Mouse (Mus musculus) liver, embryonic 15.5 days (tissue): ENCODE results near the gene Runx2. TPM values are rescaled to one million over a fixed set of nuclear protein-coding genes. Genes with fewer than 3 reads are reported as not detected.

Experiments used
- ATAC-seq: fragments of 200-750 bp; cut with Nextera tagmentation; 2 replicates; pipeline ENCODE4 v1.8.0; 2017; ENCODE audit warnings: moderate number of reproducible peaks, mild to moderate bottlenecking, moderate library complexity; ENCODE audit not compliant: insufficient read depth
- H3K27ac ChIP-seq: fragments of 300-500 bp; sonication (generic); replicated peaks from 2 replicates; pipeline ENCODE4 v1.5.1; 2015; ENCODE audit warnings: mild to moderate bottlenecking, inconsistent platforms
- H3K27me3 ChIP-seq: fragments of 300-500 bp; sonication (generic); 2 replicates; pipeline ENCODE4 v1.6.1; 2015; ENCODE audit warnings: mild to moderate bottlenecking, inconsistent platforms
- H3K36me3 ChIP-seq: fragments of 300-500 bp; sonication (generic); replicated peaks from 2 replicates; pipeline ENCODE4 v1.6.1; 2015; ENCODE audit warnings: moderate library complexity, mild to moderate bottlenecking, inconsistent platforms
- H3K4me1 ChIP-seq: fragments of 300-500 bp; sonication (generic); replicated peaks from 2 replicates; pipeline ENCODE4 v1.6.1; 2015; ENCODE audit warnings: inconsistent platforms
- H3K4me2 ChIP-seq: fragments of 300-500 bp; sonication (generic); 2 replicates; pipeline ENCODE4 v1.6.1; 2015; ENCODE audit warnings: moderate library complexity, mild to moderate bottlenecking, inconsistent platforms
- H3K4me3 ChIP-seq: fragments of 300-500 bp; sonication (generic); replicated peaks from 2 replicates; pipeline ENCODE4 v1.5.1; 2015; ENCODE audit warnings: mild to moderate bottlenecking, inconsistent platforms
- H3K9ac ChIP-seq: fragments of 300-500 bp; sonication (generic); 2 replicates; pipeline ENCODE4 v1.6.1; 2015; ENCODE audit warnings: moderate library complexity, mild to moderate bottlenecking, inconsistent platforms
- H3K9me3 ChIP-seq: fragments of 300-500 bp; sonication (generic); replicated peaks from 2 replicates; pipeline ENCODE4 v1.6.1; 2016; ENCODE audit warnings: inconsistent platforms
- WGBS: fragments of 180-500 bp; shearing (Covaris S2); methylation state at CpG from one replicate; pipeline ENCODE4 v1.1.7; 2015; ENCODE audit warnings: mixed read lengths; ENCODE audit not compliant: insufficient replicate concordance; 5-methylcytosine and 5-hydroxymethylcytosine counted together
- polyA plus RNA-seq: library from polyadenylated mRNA; unstranded; fragments of >200 nt; fragmentation: Nextera tagmentation; extraction: Ambion mirVana; gene quantifications from 2 replicates; pipeline ENCODE4 v1.2.1, GENCODE M21; 2015

Runx2 gene
- polyA plus RNA-seq, 1 experiment from 2014 or later = 0.56 TPM

DNA sequence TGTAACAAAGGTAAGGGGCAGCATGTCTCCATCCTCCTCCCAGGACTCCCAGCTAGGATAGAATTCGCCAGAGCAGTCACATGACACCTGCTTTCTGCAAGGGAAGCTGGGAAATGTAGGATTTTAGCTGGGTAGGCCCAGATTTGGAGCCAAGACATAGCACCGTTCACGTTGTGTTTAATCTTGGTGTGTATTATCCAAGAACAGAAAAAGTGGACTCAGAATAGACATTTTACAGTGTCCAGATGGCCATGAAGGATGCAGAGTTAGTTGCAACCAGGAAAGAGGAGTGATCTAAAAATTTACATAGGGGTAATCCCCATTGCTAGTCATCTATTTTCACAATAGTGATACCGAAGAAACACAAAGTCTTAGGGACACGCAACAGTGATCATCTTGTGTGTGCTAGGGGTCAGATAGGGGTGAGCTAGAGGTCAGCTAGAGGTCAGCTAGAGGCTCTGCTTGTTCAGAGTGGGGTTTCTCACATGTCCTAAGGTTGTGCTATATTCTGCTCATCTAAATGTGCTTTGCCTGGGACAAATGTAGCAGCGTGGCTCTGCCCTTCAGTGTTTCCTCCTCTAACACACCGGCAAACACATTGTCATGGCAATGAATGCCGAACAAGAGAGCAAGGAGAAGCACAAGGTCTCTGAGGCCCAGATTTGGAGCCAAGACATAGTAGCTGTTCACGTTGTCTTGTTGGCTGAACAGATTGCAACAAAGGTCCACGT, 326.9 kb downstream of the Runx2 start:
- H3K9me3 ChIP-seq = no peaks in the 10 kb centered on the region
- no peaks in the 10 kb centered on the region for H3K27me3 ChIP-seq
- WGBS = 72% methylated on average over 10 of the region's 10 CpGs
- H3K9ac ChIP-seq = no peak overlapping the region
- H3K36me3 ChIP-seq = no peaks in the 10 kb centered on the region
- no peak overlapping the region for H3K4me3 ChIP-seq
- H3K27ac ChIP-seq = no peak overlapping the region
- ATAC-seq = no peak
- H3K4me1 ChIP-seq = no peaks in the 10 kb centered on the region
- no peak overlapping the region for H3K4me2 ChIP-seq

DNA sequence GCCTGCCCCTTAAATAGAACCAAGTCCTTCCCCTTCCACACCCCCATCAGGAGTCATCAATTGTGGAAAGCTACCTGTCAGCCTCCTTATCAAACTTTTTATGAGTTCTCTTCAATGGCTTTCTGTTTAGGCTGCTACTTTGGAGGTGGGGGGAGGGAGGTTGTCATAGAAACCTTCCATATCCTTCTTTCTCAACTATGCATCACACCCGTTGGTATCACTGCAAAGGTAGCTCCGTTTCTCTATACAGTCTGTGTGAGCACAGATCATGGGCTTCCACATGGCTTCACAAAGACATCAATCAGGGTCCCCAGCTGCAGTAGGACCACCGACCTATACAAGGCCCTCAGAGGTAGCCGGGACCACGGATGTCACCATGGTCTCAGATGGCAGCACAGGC, 329.3 kb downstream of the Runx2 start:
- Histone ChIP-seq H3K27ac (no peak overlapping the region), H3K4me2 (no peak overlapping the region), H3K4me3 (no peak overlapping the region), H3K27me3 (no peaks in the 10 kb centered on the region), H3K36me3 (no peaks in the 10 kb centered on the region), H3K9ac (no peak overlapping the region), H3K9me3 (no peaks in the 10 kb centered on the region), H3K4me1 (no peaks in the 10 kb centered on the region)
- ATAC-seq = no peak
- WGBS = 59% methylated on average over 5 of the region's 5 CpGs

DNA sequence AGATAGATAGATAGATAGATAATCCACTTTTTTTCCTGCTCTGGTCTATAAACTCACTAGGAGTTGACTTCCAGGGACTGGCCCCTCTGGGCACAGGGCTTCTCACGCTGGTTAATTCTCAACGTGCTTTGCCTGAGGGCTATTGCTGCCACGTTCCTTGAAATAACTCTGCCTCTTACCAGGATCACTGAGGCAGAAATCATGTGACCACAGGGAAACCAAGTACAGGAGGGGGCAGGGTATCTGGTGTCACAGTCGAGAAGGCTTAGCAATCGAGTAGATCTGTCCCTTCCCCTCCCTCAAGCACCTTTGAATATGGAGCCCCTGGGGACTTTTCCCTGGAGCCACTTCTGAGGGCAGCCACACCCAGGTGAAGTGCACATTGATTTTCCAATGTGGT, 334.7 kb downstream of the Runx2 start:
- H3K27ac ChIP-seq = no peak overlapping the region
- WGBS = 47% methylated on average over 5 of the region's 5 CpGs
- no peak overlapping the region for H3K4me2 ChIP-seq
- no peaks in the 10 kb centered on the region for H3K36me3 ChIP-seq
- H3K9ac ChIP-seq = no peak overlapping the region
- H3K4me3 ChIP-seq = no peak overlapping the region
- no peaks in the 10 kb centered on the region for H3K27me3 ChIP-seq
- no peaks in the 10 kb centered on the region for H3K9me3 ChIP-seq
- ATAC-seq = no peak
- H3K4me1 ChIP-seq = no peaks in the 10 kb centered on the region

DNA sequence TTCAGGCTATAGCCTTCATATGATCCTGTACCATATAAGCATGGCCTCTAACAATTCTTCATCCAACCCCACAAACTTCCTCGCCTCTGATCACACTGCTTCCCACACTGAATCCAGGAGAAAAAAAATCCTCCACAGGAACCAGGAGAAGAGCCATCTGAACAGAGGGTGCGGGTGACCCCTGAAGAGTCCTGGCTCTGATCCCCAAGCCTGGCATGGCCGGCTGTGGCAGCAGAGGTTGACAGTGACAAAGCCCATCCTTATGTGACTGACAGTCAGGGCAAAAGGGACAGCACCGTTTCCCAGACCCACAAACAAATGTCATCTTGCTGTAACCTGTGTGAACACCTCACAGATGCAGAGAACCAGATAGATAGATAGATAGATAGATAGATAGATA, 335.1 kb downstream of the Runx2 start:
- no peaks in the 10 kb centered on the region for H3K4me1 ChIP-seq
- H3K9me3 ChIP-seq = no peaks in the 10 kb centered on the region
- no peak overlapping the region for H3K4me2 ChIP-seq
- H3K36me3 ChIP-seq = no peaks in the 10 kb centered on the region
- no peak overlapping the region for H3K27ac ChIP-seq
- no peak overlapping the region for H3K4me3 ChIP-seq
- 49% methylated on average over 4 of the region's 4 CpGs for WGBS
- no peak overlapping the region for H3K9ac ChIP-seq
- H3K27me3 ChIP-seq = no peaks in the 10 kb centered on the region
- no peak for ATAC-seq

DNA sequence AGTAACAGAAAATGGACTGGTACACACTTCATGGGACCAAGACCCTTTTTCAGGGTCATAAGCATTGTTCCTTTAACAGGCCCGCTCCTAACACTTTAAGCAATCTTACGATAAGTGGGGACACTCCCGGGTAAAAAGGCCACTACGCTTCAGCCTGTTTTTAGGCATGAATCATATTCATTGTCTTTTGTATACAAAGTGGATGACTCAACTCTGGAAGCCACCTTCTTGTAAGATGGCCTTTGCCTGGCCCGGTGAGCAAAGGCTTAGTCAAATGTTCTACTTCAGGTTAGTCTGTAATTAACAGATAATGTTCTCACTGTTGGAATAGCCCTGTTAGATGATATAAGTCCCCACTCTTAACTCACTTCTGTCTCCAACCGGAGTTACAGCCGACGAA, 338.7 kb downstream of the Runx2 start:
- Histone ChIP-seq H3K27ac (no peak overlapping the region), H3K4me2 (no peak overlapping the region)
- ATAC-seq = no peak

DNA sequence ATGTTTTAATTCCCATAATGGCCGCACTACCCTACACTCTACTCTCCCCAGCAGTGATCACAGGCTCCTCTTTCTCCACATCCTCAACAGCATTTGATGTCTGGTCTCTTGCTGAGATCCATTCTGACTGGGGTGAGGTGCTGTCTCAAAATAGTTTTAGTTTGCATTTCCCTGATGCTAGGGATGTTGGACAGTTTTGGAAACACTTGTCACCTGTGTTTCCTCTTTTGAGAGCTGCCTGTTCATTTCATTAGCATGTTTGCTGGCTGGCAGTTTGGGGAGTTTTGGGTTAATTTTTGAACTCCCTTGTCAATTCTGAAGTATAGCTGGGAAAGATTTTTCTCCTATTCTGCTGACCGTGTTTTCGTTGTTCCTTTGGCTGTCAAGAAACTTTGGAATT, 340.3 kb downstream of the Runx2 start:
- Histone ChIP-seq H3K9me3 (no peaks in the 10 kb centered on the region), H3K36me3 (no peaks in the 10 kb centered on the region), H3K27ac (no peak overlapping the region), H3K9ac (no peak overlapping the region), H3K4me2 (no peak overlapping the region), H3K4me3 (no peak overlapping the region), H3K4me1 (no peaks in the 10 kb centered on the region), H3K27me3 (no peaks in the 10 kb centered on the region)
- no peak for ATAC-seq
- WGBS = 69% methylated on average over 3 of the region's 3 CpGs

More for the DNA sequence above, 338.7 kb downstream of the Runx2 start:
- Histone ChIP-seq H3K9ac (no peak overlapping the region), H3K9me3 (no peaks in the 10 kb centered on the region), H3K4me1 (no peaks in the 10 kb centered on the region), H3K36me3 (no peaks in the 10 kb centered on the region), H3K4me3 (no peak overlapping the region), H3K27me3 (no peaks in the 10 kb centered on the region)
- 73% methylated on average over 8 of the region's 8 CpGs for WGBS

DNA sequence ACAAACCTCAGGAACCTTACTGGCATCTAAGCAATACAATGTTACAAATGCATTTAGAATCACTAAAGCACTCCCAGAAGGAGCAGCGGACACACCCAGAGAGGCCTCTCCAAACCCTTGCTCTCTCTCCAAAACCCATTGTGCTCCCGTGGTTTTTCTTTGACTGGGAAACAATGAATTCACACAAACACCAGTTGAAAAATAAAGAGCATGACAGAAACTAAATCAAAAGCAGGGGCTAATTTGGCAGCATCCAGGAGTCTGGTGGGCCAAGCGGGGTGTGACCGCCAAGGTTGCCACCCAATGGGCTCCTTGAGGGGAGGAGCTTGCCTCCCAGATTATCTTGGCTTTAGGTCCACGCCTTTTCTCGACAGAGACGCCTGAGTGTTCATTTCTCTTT, 341.9 kb downstream of the Runx2 start:
- no peaks in the 10 kb centered on the region for H3K36me3 ChIP-seq

DNA sequence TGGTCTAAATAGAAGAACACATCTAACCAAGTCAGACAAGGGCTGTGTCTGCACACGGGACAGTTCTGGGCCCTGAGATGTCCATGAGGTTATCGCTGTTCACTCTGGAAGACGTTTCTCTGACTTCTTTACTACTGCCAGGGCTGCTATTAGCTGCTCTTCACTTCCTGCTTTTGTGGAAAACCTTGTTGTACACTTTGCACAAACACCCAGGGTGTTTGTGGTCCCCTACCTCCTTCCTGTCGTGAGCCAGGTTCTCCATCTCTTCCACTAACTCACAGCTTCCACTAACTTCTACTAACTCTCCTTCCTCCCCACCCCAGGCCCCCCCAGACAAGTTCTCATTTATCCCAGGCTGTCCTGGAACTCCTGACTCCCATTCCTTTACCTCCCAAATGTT, 350.9 kb downstream of the Runx2 start:
- Histone ChIP-seq H3K4me1 (no peaks in the 10 kb centered on the region), H3K4me2 (no peak overlapping the region), H3K27ac (no peak overlapping the region), H3K27me3 (no peaks in the 10 kb centered on the region), H3K9me3 (no peaks in the 10 kb centered on the region), H3K36me3 (no peaks in the 10 kb centered on the region), H3K9ac (no peak overlapping the region), H3K4me3 (no peak overlapping the region)
- WGBS = 35% methylated on average over 4 of the region's 4 CpGs
- ATAC-seq = no peak

More for the DNA sequence above, 341.9 kb downstream of the Runx2 start:
- Histone ChIP-seq H3K9ac (no peak overlapping the region), H3K4me1 (no peaks in the 10 kb centered on the region), H3K4me2 (no peak overlapping the region), H3K27ac (no peak overlapping the region), H3K9me3 (no peaks in the 10 kb centered on the region), H3K27me3 (no peaks in the 10 kb centered on the region), H3K4me3 (no peak overlapping the region)
- no peak for ATAC-seq
- WGBS = 64% methylated on average over 7 of the region's 7 CpGs

DNA sequence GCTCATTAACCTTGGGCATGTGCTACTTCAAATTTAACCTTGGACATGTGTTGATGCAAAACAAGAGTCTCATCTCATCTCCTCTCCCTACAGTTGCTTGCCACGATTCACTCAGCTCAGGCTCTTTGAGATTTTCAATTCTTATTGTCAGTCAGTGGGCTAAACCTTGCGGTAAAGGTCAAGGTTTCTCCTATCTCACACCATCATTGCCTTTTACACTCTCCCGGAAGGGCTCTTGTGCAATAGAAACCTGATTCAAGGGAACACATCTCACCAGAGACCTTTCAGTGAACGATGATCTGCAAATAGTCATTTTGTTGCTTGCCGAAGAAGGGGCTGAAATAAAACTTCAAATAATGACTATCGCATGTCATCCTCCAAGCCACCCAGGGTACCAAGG, 354.4 kb downstream of the Runx2 start:
- 61% methylated on average over 6 of the region's 6 CpGs for WGBS
- no peak for ATAC-seq
- H3K4me2 ChIP-seq = no peak overlapping the region

DNA sequence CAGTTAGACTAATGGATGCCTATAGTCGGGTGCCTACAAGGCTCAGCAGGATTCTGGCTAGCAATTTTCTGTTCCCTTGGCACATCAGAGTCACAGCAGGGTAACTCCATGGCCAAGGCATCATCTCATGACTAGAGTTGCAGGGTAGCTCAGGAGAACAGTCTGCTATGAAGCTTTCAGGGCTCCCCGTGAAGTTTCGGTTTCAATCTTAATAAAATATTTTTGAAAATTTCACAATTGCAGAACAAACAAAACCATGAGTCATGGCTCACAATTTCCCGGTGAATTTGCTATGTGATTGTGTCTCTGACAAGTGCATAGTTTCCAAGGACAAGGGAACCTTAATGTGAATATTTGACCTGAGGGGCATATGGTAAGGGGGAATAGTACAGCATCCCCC, 355.6 kb downstream of the Runx2 start:
- WGBS = 71% methylated on average over 4 of the region's 4 CpGs
- no peak overlapping the region for H3K9ac ChIP-seq
- no peaks in the 10 kb centered on the region for H3K9me3 ChIP-seq
- no peaks in the 10 kb centered on the region for H3K36me3 ChIP-seq
- H3K27ac ChIP-seq = no peak overlapping the region
- H3K4me2 ChIP-seq = no peak overlapping the region
- H3K27me3 ChIP-seq = no peaks in the 10 kb centered on the region; the same call in 1 of the 2 replicates
- H3K4me1 ChIP-seq = no peaks in the 10 kb centered on the region
- no peak for ATAC-seq
- no peak overlapping the region for H3K4me3 ChIP-seq

More for the DNA sequence above, 354.4 kb downstream of the Runx2 start:
- H3K4me1 ChIP-seq = no peaks in the 10 kb centered on the region
- no peak overlapping the region for H3K27ac ChIP-seq
- no peak overlapping the region for H3K9ac ChIP-seq
- no peaks in the 10 kb centered on the region; the same call in 1 of the 2 replicates for H3K27me3 ChIP-seq
- H3K4me3 ChIP-seq = no peak overlapping the region
- no peaks in the 10 kb centered on the region for H3K36me3 ChIP-seq
- no peaks in the 10 kb centered on the region for H3K9me3 ChIP-seq

DNA sequence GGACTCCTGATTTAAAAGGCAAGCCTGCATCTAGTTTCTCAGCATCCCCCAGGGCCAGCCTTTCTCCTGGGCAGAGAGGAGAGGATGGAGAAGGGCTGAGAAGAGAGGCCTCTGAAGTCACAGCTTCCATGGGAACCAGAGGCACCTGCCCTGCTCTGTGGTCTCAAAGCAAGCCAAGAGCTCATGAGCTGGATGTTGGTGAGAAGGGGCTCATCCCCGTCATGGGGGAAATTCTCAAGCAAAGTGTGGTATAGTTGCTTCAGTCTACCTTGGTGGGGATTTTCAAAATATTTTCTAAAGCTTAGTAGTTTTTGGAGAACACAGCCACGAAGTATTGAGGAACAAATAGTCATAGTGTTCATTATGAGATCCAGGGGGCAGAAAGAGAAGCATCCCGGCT, 357.9 kb downstream of the Runx2 start:
- Histone ChIP-seq H3K36me3 (no peaks in the 10 kb centered on the region), H3K27ac (no peak overlapping the region), H3K4me1 (no peaks in the 10 kb centered on the region), H3K4me3 (no peak overlapping the region), H3K9me3 (no peaks in the 10 kb centered on the region), H3K27me3 (no peaks in the 10 kb centered on the region; the same call in 1 of the 2 replicates), H3K4me2 (no peak overlapping the region), H3K9ac (no peak overlapping the region)
- 46% methylated on average over 3 of the region's 3 CpGs for WGBS
- ATAC-seq = no peak
